Mouse (Mus musculus) kidney, embryonic 14.5 days (tissue): ENCODE results near the gene Scaf1. TPM values are rescaled to one million over a fixed set of nuclear protein-coding genes. Genes with fewer than 3 reads are reported as not detected.

Source experiments
- ATAC-seq: fragments of 200-750 bp; cut with Nextera tagmentation; 2 replicates; pipeline ENCODE4 v1.8.0; 2017; ENCODE audit warnings: moderate number of reproducible peaks, mild to moderate bottlenecking, moderate TSS enrichment, moderate library complexity; ENCODE audit not compliant: low FRiP score, low TSS enrichment
- H3K27ac ChIP-seq: fragments of 300-500 bp; sonication (generic); 2 replicates; pipeline ENCODE4 v1.5.1; 2014; ENCODE audit warnings: low read depth, mild to moderate bottlenecking, low read length, moderate library complexity, mixed read lengths
- H3K27me3 ChIP-seq: fragments of 300-500 bp; sonication (generic); 2 replicates; pipeline ENCODE4 v1.6.1; 2014; ENCODE audit warnings: mild to moderate bottlenecking, low read length; ENCODE audit not compliant: control insufficient read depth, insufficient read depth
- H3K36me3 ChIP-seq: fragments of 300-500 bp; sonication (generic); 2 replicates; pipeline ENCODE4 v1.6.1; 2014; ENCODE audit warnings: low read length, mixed read lengths; ENCODE audit not compliant: control insufficient read depth, insufficient read depth
- H3K4me1 ChIP-seq: fragments of 300-500 bp; sonication (generic); 2 replicates; pipeline ENCODE4 v1.6.1; 2014; ENCODE audit warnings: low read length, mixed read lengths; ENCODE audit not compliant: control insufficient read depth, insufficient read depth
- H3K4me2 ChIP-seq: fragments of 300-500 bp; sonication (generic); replicated peaks from 2 replicates; pipeline ENCODE4 v1.6.1; 2014; ENCODE audit warnings: low read depth, mild to moderate bottlenecking, low read length
- H3K4me3 ChIP-seq: fragments of 300-500 bp; sonication (generic); 2 replicates; pipeline ENCODE4 v1.5.1; 2014; ENCODE audit warnings: mild to moderate bottlenecking, low read length
- H3K9ac ChIP-seq: fragments of 300-500 bp; sonication (generic); 2 replicates; pipeline ENCODE4 v1.6.1; 2014; ENCODE audit warnings: low read depth, mild to moderate bottlenecking, low read length, moderate library complexity
- H3K9me3 ChIP-seq: fragments of 300-500 bp; sonication (generic); 2 replicates; pipeline ENCODE4 v1.6.1; 2016; ENCODE audit warnings: low read length; ENCODE audit not compliant: control insufficient read depth
- WGBS: fragments of 180-500 bp; shearing (Covaris S2); extraction: QIAGEN DNeasy Blood & Tissue Kit; methylation state at CpG from one replicate; pipeline ENCODE4 v1.1.7; 2014; 5-methylcytosine and 5-hydroxymethylcytosine counted together
- polyA plus RNA-seq: library from polyadenylated mRNA; unstranded; fragments of >200 nt; fragmentation: Nextera tagmentation; extraction: Ambion mirVana; gene quantifications from 2 replicates; pipeline ENCODE4 v1.2.1, GENCODE M21; 2014

Scaf1 gene
- polyA plus RNA-seq, 1 experiment from 2014 or later: 54.0 TPM

- peaks cover 28% of the 10 kb centered on the region for H3K4me1 ChIP-seq
- peak within 1 kb of the TSS; percentile 91 for H3K4me2 ChIP-seq
- H3K36me3 ChIP-seq: peaks cover 64% of the 10 kb centered on the region
- H3K9me3 ChIP-seq: no peaks in the 10 kb centered on the region
- H3K27ac ChIP-seq: peak within 1 kb of the TSS; percentile 78
- peak within 1 kb of the TSS; percentile 77 for H3K9ac ChIP-seq
- 0 out of 2 replicates have a peak, but pooled peaks have one; percentile 12 for ATAC-seq
- 2% methylated on average over 18 of the region's 18 CpGs for WGBS
- peak within 1 kb of the TSS; percentile 79 for H3K4me3 ChIP-seq
- no peaks in the 10 kb centered on the region for H3K27me3 ChIP-seq
Measured at GRCm38 (mm10) chr7:44998501-44998955, 17.6 kb downstream of the Scaf1 start, which contains the start of gene Bcl2l12. TSS of gene Bcl2l12 (minus strand) at chr7:44998712.

DNA sequence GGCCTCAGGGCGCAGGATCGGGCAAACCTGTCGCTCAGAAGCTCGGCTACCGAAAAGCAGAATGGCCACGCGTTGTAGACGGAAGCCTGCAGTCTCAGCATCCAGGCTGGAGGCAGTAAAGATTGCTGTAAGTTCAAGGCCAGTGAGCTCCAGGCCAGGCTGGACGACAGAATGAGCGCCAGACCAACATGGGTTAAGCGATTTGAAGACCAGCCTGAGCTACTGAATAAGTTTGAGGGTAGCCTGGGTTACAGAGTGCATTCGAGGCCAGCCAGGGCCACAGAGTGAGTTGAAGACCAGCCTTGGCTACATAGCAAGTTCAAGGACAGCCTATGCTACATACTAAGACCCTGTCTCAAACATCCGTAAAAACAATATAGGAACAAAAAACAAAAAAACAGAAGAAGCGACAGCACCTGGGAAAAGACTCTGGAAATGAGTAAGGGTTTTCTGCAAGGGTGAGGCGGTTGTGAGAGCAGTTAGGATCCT is 18.2 kb downstream of the Scaf1 start:
- Histone ChIP-seq H3K27me3 (no peaks in the 10 kb centered on the region), H3K4me1 (peaks cover 28% of the 10 kb centered on the region), H3K4me3 (peak overlapping the region; percentile 79), H3K36me3 (peaks cover 64% of the 10 kb centered on the region), H3K27ac (peak overlapping the region; percentile 78), H3K9ac (peak overlapping the region; percentile 77), H3K4me2 (peak overlapping the region; percentile 91), H3K9me3 (no peaks in the 10 kb centered on the region)
- 4% methylated on average over 15 of the region's 15 CpGs for WGBS
- peak; percentile 2; the same call in 1 of the 2 replicates for ATAC-seq

DNA sequence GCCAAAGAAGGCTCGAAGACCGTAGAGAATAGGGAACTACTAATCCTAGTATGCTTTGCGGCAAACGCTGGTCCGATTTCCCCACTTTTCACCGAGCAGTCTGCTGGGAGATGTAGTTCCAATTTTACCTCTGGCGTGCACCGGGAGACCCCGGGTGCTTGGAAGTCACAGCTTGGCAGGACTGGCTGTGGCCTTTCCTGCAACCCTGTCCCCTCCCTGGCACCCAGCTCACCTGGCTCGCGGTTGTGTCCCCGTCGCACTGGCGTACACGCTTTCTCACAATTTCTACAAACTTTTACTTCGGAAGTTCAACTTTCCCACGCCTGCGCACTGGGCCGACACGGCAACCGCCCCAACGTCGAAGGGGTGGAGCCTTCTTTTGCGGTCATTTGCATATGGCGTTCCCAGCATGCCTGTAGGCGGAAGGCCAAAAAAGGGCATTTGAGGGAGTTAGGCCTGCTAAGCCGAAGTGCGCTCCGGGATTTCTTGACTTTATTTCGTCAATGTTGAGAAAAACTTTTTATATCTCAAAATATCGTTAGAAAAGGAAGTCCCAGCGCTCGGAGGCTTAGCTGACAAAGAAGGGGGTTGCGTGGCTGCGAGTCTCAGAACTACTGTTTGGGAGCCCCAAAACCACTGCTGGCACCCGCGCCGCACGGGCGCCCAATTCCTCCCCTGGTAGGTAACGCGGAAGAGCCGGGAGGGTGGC is 18.8 kb downstream of the Scaf1 start, which contains the start of gene Irf3:
Irf3 (plus strand) TSS at position 418 of the 709 bp plus-strand sequence.
- Histone ChIP-seq H3K9me3 (no peaks in the 10 kb centered on the region), H3K27ac (peak within 1 kb of the TSS; percentile 78), H3K4me2 (peak within 1 kb of the TSS; percentile 91), H3K9ac (peak within 1 kb of the TSS; percentile 77), H3K4me1 (peaks cover 28% of the 10 kb centered on the region), H3K4me3 (peak within 1 kb of the TSS; percentile 79), H3K36me3 (peaks cover 64% of the 10 kb centered on the region), H3K27me3 (no peaks in the 10 kb centered on the region)
- peak; percentile 92 for ATAC-seq
- under 1% methylated on average over 43 of the region's 43 CpGs for WGBS

- Histone ChIP-seq H3K27ac (peak overlapping the region; percentile 51; the same call in 1 of the 2 replicates), H3K36me3 (peaks cover 64% of the 10 kb centered on the region), H3K4me1 (peaks cover 26% of the 10 kb centered on the region), H3K9ac (peak overlapping the region; percentile 77), H3K4me3 (peak overlapping the region; percentile 79), H3K9me3 (no peaks in the 10 kb centered on the region), H3K4me2 (peak overlapping the region; percentile 91), H3K27me3 (no peaks in the 10 kb centered on the region)
- ATAC-seq: no peak
- 13% methylated on average over 10 of the region's 10 CpGs for WGBS
Measured at GRCm38 (mm10) chr7:44996672-44997071, 19.5 kb downstream of the Scaf1 start.

GRCm38 (mm10) chr7:44986879-44987718 is 29.1 kb downstream of the Scaf1 start:
- under 1% methylated on average over 29 of the region's 29 CpGs for WGBS

GRCm38 (mm10) chr7:44986192-44986878 is 29.8 kb downstream of the Scaf1 start, which contains the start of gene Prmt1:
TSS of gene Prmt1 (minus strand) at chr7:44986568.
- Histone ChIP-seq H3K9me3 (no peaks in the 10 kb centered on the region), H3K4me3 (peak within 1 kb of the TSS; percentile 97), H3K4me2 (peak within 1 kb of the TSS; percentile 68), H3K9ac (peak within 1 kb of the TSS; percentile 99), H3K27me3 (no peaks in the 10 kb centered on the region), H3K27ac (peak within 1 kb of the TSS; percentile 98), H3K4me1 (peaks cover 26% of the 10 kb centered on the region), H3K36me3 (peaks cover 30% of the 10 kb centered on the region)
- peak; percentile 96 for ATAC-seq
- WGBS: under 1% methylated on average over 42 of the region's 42 CpGs

More at GRCm38 (mm10) chr7:44986879-44987718, 29.1 kb downstream of the Scaf1 start:
- Histone ChIP-seq H3K9me3 (no peaks in the 10 kb centered on the region), H3K27me3 (no peaks in the 10 kb centered on the region), H3K9ac (peak overlapping the region; percentile 82), H3K4me1 (peaks cover 26% of the 10 kb centered on the region), H3K4me2 (peak overlapping the region; percentile 68), H3K36me3 (peaks cover 30% of the 10 kb centered on the region), H3K27ac (peak overlapping the region; percentile 96), H3K4me3 (peak overlapping the region; percentile 97)
- peak; percentile 21 for ATAC-seq

- H3K27me3 ChIP-seq: no peaks in the 10 kb centered on the region
- 0% methylated on average over 25 of the region's 45 CpGs for WGBS
- ATAC-seq: peak; percentile 33
- peaks cover 35% of the 10 kb centered on the region for H3K36me3 ChIP-seq
- H3K4me1 ChIP-seq: peaks cover 26% of the 10 kb centered on the region
- H3K9me3 ChIP-seq: no peaks in the 10 kb centered on the region
- H3K4me2 ChIP-seq: peak overlapping the region; percentile 55
- peak overlapping the region; percentile 97 for H3K4me3 ChIP-seq
- H3K27ac ChIP-seq: peak overlapping the region; percentile 98
- peak overlapping the region; percentile 99 for H3K9ac ChIP-seq
Measured at GRCm38 (mm10) chr7:44985595-44986191, 30.5 kb downstream of the Scaf1 start.

GRCm38 (mm10) chr7:44984833-44985164 is 31.4 kb downstream of the Scaf1 start:
- Histone ChIP-seq H3K4me3 (peak overlapping the region; percentile 97), H3K9me3 (no peaks in the 10 kb centered on the region), H3K27me3 (no peaks in the 10 kb centered on the region), H3K27ac (peak overlapping the region; percentile 8; the same call in 1 of the 2 replicates), H3K9ac (peak overlapping the region; percentile 99; the same call in 1 of the 2 replicates), H3K4me2 (peak overlapping the region; percentile 55), H3K4me1 (peaks cover 26% of the 10 kb centered on the region), H3K36me3 (peaks cover 43% of the 10 kb centered on the region)
- WGBS: 36% methylated on average over 3 of the region's 3 CpGs
- ATAC-seq: no peak
